Mouse (Mus musculus): Measurements from ENCODE around the gene Fbxo10. TPM values are rescaled to one million over a fixed set of nuclear protein-coding genes. Genes with fewer than 3 reads are reported as not detected.
"Not testable (repeated sequence)": the region's sequence is repeated elsewhere in the genome, so short reads cannot be mapped to it uniquely, and the experiment has no call there.

The Fbxo10 gene
- total RNA-seq, 1 experiment from 2014 or later = 12.5 TPM

DNA sequence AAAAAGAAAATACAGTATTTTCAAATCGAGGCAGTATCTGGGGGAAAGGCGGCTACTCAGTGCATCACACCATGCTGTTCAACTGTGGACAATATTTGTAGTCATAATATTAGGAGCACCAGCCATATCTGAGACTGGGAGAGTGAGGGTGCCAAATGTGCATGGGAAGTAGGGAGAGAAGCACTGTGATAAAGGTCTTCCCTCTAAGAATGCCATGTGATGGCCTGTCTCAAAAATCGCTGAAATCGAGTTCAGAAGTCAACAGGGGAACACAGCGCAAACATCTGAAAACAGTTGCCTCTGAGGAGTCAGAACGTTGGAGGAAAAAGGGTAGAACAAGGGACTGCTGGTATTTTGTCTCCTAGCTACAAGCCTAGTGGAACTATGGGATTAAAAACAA lies 84.4 kb downstream of the Fbxo10 start:
- no peak for DNase-seq

DNA sequence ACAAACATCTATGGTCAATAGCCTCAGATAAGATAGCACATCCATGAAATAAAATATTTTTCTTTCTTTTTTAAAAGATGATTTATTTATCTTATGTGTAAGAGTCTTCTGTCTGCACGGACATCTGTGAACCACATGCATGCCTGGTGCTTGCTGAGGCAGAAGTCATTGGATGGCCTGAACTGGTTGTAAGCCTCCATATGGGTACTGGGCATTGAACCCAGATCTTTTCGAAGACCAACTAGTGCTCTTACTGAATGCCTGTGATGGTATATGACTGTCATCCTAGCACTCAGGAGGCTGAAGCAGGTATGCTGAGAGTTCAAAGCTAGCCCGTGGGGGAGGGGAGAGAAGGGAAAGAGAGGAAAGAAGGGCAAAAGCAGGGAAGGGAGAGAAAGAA lies 86.3 kb downstream of the Fbxo10 start:
- no peak for DNase-seq

DNA sequence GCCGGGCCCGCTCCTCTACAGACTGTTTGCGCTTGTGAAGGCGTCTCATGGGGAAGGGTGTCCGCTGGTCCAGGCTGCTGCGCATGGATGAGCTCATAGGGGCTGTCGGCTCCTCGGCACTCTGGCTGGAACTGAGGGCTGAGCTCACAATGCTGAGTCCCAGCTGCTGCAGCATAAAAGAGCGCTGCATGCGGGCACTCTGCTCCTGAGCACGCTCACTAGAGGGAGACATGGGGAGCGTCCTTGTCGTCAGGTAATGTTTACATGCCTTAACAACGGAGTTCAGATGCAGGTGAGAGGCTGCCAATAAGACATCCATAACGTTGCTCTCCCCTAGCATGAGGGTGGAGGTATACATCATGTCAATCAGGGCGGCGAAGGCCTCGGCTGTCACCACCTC lies 89.6 kb downstream of the Fbxo10 start:
- DNase-seq = no peak

DNA sequence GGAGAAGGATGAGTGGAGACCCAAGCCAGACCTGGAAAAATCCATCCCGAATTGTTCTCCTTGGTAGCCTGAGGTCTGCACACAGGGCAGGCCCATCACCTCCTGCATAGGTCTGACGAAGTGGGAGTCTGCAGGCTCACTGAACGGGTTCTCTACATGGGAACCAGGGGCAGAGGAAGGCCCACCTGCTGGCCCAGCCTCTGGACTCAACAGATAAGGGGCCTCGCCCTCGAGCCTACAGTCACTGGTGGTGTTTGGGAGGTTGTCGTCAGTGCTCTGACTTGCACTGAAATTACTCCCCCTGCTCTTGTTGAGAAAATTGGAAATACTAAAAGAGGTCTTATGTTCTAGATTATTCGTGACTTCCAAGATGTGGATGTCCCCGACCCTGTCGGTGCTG lies 90.6 kb downstream of the Fbxo10 start:
- DNase-seq = no peak

DNA sequence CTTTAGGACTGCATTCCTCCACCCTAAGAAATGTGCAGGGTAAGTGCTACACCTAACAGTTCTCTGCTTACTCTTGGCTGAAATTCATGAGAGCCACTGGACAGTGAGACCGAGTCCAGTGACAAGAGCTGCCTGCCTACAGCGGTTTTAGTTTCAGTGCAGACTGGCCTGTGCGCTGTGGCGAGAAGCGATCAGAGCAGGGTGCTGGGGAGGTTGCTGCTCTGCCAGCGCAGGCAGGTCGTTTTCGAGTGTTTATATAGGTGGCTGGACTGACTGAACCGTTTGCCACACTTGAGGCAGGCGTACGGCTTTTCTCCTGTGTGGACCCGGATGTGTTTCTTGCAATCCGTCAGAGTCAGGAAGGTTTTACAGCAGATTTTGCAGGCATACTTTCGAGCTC lies 91.2 kb downstream of the Fbxo10 start:
- DNase-seq = not testable (repeated sequence)

DNA sequence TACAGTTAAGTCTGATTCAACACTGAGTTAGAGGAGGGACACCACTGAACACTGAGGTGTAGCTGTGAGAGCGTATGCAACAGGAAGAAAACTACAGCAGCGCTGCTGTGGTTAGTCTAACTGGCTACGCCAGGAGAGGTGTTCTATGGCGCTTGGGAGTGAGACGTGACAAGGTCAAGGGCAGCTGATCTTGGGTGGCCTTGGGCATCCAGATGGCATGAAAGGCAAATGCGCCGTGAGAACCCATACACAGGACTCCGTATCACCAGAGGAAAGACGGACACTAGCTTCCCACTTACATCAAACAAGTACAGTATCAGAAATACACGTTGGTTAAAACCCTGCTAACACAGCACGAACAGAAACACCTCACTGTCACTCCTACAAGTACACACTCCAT lies 92.1 kb downstream of the Fbxo10 start:
- not testable (repeated sequence) for DNase-seq

DNA sequence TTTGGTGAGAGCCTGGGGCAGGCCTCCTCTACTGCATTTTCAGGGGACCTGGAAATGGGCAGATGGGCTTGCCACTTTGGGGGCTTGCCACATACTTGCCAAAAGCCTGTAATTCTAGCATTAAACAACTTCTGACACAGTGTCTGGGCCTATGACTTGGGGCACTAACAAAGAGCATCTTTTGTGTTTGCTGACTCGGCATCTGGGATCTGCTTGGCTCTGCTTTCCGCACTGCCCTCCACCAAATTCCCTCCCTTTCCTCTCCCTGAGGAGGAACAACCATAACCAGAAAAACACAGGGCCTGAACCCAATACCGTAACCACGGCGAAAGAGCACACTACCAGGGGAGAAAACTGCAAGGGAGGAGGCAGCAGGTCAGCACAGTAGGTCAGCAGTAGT lies 93.8 kb downstream of the Fbxo10 start:
- DNase-seq = no peak

Other genes with a start within 250 kb of the Fbxo10 start
- gene Grhpr, start 103.2 kb downstream of the Fbxo10 start, total RNA-seq (2021) = 196 and 217 TPM in 2 replicates
- gene Zbtb5, start 72.2 kb downstream of the Fbxo10 start, total RNA-seq (2021) = 12.8 and 15.3 TPM in 2 replicates
- 13.1 and 14.3 TPM in 2 replicates for gene Polr1e, start 66.0 kb downstream of the Fbxo10 start, total RNA-seq (2021)
- gene Tomm5, start 23.5 kb upstream of the Fbxo10 start, total RNA-seq (2021) = 84.1 and 86.5 TPM in 2 replicates
- 3.7 and 7.2 TPM in 2 replicates for gene Frmpd1, start 100.3 kb upstream of the Fbxo10 start, total RNA-seq (2021)
- gene Trmt10b, start 212.5 kb upstream of the Fbxo10 start, total RNA-seq (2021) = 10.2 and 14.9 TPM in 2 replicates